Mouse (Mus musculus) skeletal muscle tissue, adult 2 months (tissue): ENCODE measurements around the gene Il6st.
"Not testable (repeated sequence)": the region's sequence is repeated elsewhere in the genome, so short reads cannot be mapped to it uniquely, and the experiment has no call there.

Source experiments
- DNase-seq: peaks from one replicate; pipeline ENCODE4 v3.0.0-alpha.2; 2012; ENCODE audit warnings: low read depth, low spot score

Il6st gene

DNA sequence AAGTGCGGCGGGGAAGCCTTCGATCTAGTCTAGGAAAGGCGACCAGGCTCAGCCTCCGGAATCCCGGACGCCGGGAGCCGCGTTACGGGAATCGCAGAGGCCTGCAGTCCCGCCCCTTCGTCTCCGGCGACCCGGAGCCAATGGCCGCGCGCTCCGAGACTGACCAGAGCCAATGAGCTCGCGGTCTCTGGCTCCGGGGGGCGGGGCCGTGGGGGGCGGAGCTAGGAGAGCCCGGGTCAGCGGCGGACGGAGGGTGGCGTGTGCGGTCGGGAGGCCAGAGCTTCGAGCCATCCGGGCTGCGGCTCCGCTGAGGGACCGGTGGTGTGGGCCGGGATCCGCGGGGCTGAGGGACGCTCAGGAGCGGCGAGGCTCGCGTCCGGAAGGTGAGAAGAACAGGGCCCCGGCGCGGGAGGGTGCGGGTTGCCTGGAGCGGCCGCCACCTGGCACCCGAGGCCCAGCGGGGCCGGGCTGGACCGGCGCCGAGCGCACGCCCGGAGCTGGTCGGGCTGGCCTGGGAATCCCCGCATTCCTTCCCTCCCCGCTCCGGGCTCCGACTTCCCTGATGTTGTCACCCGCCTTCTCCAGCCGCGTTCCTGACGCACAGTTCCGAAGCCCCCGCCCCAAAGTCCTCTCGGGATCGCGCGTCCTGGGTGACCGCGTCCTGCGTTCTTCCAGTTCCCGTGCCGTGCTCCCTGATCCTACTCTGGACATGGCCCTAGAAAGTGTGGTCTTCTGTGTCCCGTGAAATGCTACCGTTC lies at the start of gene Il6st:
TSS of gene Il6st (plus strand) at position 203 of the 758 bp plus-strand sequence.
- peak; percentile 93 for DNase-seq

DNA sequence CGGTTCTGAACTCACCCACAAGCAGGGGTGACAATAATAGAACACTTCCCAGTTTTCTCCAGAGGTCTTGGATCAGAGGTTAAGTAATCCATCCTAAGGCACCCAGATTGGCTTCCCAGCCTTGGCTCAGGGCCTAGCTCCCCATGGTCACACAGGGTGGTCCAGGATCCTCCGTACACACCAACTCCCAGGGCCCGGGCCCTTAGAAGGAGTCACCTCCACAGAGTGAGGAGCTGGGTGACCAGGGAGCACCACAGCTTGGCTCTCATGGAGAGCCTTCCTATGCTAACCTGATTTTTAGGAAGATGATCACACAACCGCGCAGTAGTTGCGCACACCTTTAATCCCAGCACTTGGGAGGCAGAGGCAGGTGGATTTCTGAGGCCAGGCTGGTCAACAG lies 48.0 kb upstream of the Il6st start:
- no peak for DNase-seq

DNA sequence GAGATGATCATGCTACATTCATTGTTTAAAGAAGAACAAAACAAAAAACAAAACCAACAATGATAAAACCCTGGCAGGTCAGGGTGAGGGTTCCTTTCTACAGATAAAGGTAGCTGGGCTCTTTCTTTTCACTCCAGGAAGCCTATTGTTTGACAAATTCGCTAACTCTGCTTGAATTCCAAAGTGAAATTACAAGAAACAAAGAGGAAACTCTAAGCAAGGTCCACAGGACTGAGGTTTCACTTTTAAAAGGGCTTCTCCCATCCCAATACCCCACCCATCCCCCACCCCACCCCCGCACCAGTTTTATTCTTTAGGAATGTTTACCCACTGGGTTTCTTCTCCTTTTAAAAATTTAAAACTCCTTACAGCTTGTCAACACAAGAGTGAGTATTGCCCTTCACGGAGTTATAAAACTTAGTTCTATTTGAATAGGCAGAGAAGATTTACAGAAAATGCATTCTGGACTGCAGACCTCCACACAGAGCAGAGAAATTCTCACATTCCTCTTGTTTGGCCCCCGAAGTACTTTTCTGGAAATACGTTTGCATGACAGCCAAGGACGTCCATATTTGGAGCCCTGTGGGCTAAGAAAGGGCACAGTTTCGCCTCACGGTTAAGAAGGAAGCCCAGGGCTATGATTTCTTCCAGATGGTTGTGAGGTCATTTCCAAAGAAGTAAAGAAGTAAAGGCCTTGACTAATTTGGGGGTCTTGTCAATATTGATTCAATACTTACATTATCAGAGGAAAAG lies 47.3 kb upstream of the Il6st start:
- DNase-seq: no peak

GRCm38 (mm10) chr13:112417163-112417523 lies 46.7 kb upstream of the Il6st start:
- no peak for DNase-seq

- DNase-seq: no peak
These were observed 45.9 kb upstream of the Il6st start for GRCm38 (mm10) chr13:112417861-112418423.

DNA sequence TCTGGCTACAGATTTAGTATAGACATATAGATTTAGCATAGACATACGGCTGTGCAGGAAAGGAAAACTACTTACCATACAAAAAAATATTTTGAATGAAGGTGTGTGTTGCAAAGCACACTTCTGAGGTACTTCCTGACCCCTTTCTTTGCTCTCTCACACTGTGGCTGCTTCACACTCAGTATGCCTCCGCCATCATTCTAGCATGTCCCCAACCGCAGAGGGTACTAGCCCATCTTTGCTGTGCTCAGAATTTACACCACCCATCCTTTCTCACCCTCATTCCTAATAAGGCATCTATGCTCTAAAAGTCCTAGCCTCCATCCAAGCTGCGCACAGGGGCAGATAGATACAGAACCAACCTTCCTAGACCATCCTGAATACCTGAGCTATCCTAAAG lies 45.3 kb upstream of the Il6st start:
- no peak for DNase-seq

DNA sequence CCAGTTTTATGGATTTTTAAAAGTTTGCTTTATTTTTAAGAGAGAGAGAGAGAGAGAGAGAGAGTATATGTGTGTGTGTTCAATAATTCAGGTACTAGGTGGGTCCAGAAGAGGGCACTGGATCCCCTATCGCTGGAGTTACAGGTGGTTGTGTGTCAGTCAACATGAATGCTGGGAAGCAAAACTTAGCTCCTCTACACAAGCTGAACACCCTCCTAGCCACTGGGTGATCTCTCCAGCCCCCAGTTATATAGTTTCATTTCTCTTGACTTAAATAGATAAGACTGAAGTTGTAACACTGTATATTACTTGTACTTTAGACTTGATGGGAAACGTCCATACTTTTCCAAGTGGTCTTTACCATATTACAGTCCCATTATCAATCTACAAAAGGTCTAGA lies 39.7 kb upstream of the Il6st start:
- DNase-seq: no peak

GRCm38 (mm10) chr13:112424635-112425034 lies 39.2 kb upstream of the Il6st start:
- DNase-seq: no peak

- no peak for DNase-seq
These were observed 38.7 kb upstream of the Il6st start for GRCm38 (mm10) chr13:112425181-112425654.

GRCm38 (mm10) chr13:112426265-112427135 lies 37.4 kb upstream of the Il6st start:
- DNase-seq: no peak

GRCm38 (mm10) chr13:112427136-112427470 lies 36.8 kb upstream of the Il6st start:
- DNase-seq: not testable (repeated sequence)

DNA sequence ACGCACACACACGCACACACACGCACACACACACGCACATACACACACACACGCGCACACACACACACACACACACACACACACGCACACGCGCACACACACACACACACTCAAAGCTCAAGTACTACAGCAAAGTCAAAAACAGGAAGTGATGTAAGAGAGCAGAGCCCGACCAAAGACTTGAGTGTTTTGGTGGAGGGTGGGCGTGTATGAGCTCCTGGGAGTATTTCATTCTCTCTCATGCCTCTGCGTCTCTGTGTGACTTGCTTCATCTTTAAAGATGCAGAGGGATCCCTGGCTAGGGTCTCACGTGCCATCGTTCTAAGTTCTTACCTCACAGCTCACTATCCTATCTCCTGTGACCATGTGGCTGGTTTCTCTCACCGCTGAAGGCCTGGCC lies 36.3 kb upstream of the Il6st start:
- DNase-seq: no peak

- no peak for DNase-seq
These were observed 30.6 kb upstream of the Il6st start for GRCm38 (mm10) chr13:112433271-112433670.

DNA sequence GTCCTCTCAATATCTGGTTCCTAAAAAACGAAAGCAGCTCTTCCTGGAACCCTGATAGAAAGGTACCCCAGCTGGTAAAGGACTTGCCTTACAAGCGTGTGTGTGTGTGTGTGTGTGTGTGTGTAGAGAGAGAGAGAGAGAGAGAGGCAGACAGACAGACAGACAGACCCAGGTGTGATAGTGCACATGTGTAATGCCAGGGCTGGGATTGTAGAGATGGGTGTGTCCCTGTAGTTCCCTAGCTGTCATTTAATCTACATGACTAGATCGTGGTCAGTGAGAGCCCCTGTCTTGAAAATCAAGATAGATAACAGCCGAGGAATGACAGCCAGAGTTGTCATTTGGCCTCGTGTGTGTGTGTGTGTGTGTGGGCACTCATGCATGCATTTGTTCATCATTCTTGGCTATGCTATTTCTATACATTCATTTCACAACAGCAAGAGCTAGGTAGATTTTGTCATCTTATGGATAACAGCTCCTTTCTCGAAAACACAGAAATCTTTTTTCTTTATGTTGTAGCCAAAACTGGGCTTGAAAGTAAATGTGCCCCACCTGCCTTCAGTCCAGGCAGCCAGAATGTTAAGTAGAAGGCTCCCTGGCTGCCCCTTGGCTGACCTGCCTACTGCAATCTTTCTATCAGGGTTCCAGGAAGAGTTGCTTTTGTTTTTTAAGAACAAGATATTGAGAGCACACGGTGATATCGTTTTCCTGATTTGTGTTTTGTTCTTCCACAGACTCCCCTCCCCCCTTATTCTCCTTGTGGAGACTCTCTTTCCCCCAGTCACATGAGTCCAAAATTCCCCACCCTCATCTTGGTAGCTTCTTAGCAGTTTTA lies 28.4 kb upstream of the Il6st start:
- no peak for DNase-seq

GRCm38 (mm10) chr13:112436288-112436687 lies 27.6 kb upstream of the Il6st start:
- DNase-seq: no peak

DNA sequence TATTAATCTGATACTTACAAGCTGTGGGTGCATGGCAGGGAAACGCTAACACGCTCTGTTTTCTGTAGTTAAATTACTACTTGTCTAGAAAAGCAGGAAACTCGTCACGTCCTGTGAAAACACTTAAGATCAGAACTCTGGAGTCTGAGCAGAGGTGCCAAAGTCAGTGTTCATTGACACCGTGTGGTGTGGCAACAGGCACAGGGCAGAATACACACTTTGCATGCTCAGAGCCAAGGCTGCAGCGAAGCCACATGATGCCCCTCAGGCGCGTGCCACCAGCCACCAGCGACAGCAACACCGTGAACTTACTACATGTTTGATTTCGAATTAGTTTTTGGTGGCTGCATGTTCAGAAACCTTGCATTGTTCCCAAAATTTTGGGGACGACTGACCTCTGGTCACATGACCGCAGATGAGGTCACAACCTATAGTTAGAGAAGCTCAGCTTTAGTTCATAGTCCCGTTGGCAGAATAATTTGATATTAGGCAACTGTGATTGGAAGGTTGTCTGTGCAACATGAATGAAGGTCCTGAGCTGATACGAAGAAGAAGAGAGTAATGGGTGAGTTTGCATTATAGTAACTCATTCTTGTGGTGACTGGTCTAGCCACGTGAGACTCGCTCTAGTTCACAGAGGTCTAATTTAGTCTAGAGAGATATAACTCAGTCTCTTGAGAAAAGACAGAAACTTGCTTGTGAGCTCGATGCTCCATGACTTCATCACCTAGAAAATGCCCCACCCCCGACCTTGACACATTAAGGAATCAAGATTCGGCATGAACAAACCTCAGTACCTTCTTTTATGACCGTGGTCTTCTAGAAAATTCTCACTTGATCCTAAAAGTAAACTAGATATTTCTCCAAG lies 25.6 kb upstream of the Il6st start:
- DNase-seq: no peak

- DNase-seq: no peak
These were observed 24.6 kb upstream of the Il6st start for GRCm38 (mm10) chr13:112439105-112439818.

GRCm38 (mm10) chr13:112439917-112440361 lies 23.9 kb upstream of the Il6st start:
- peak; percentile 67 for DNase-seq

GRCm38 (mm10) chr13:112440668-112441067 lies 23.2 kb upstream of the Il6st start:
- DNase-seq: no peak
